Mouse (Mus musculus): Measurements from ENCODE around the gene Olfr452.

The Olfr452 gene

DNA sequence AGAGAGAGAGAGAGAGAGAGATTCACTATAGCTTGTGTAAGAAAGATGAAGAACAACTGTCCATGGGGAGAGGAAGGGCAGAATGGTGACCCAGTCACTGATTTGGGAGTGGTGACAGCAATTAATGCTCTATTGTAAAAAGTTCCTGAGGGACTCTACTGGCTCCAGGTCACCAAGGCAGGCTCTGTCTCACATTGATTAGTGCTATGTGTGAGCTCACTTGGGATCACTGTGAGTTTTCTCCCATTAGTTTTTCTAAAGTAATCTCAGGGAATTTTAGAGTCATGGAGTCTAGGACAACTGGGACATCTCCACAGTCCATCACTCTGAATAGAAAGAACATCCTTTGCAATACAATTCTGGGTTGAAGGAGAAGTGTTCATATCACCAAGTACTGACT is at the start of gene Olfr452:
TSS of gene Olfr452 (plus strand) at position 301 of the 400 bp plus-strand sequence.
- in situ Hi-C loops (cut with MboI, MseI): no loop called here

GRCm38 (mm10) chr6:42739071-42739470 is 45.8 kb upstream of the Olfr452 start, which contains the start of gene Olfr453:
TSS of gene Olfr453 (plus strand) at chr6:42739371.
- in situ Hi-C loops (cut with MboI, MseI): no loop called here

DNA sequence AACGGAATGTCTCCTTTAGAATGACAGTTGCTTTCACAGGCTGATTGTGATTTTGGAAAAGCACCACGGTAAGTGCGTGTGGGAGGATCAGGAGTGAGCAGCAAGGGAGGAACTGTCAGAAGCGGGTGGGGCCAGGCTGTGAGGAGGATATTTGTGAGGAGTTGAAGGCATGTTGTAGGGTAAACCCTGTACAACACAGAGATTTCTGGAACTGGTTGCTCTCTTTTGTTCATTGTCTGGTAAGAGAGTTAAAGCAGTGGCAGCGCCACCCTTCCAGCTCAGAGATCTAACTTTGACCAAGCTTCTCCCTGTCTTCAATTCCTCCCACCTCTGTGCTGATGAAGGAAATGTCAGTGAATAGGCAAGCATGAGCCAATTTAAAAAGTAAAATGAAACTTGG is 42.6 kb upstream of the Olfr452 start:
- in situ Hi-C loops (cut with MboI, MseI): no loop called here

- in situ Hi-C loops (cut with MboI, MseI): no loop called here
Measured at GRCm38 (mm10) chr6:42747846-42748245, 37.0 kb upstream of the Olfr452 start.

- in situ Hi-C loops (cut with MboI, MseI): no loop called here
Measured at GRCm38 (mm10) chr6:42756104-42756503, 28.8 kb upstream of the Olfr452 start, which contains the start of gene Olfr38. TSS of gene Olfr38 (plus strand) at chr6:42756404.

- in situ Hi-C loops (cut with MboI, MseI): no loop called here
Measured at GRCm38 (mm10) chr6:42777066-42777465, 7.8 kb upstream of the Olfr452 start.

GRCm38 (mm10) chr6:42790247-42790948 is 5.5 kb downstream of the Olfr452 start:
- in situ Hi-C loops (cut with MboI, MseI): no loop called here

- in situ Hi-C loops (cut with MboI, MseI): no loop called here
Measured at GRCm38 (mm10) chr6:42790949-42791556, 6.2 kb downstream of the Olfr452 start.

DNA sequence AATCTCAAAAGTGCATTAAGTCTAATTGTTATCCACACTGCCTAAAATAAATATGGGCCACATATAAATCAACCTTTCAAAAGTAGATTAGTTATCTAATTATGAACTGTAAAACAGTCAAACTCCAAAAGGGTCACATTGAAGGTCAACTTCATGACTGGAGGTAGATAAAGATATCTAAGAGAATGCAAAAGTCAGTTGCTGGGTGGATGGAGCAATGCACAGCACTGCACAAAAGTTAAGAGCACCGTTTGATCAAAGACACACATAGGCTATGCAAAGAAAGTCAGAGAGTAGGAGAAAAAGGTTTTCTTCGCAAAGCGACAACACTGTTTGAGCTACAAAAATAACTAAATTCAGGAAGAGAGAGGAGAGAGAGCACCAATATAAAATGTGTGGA is 10.1 kb downstream of the Olfr452 start:
- in situ Hi-C loops (cut with MboI, MseI): no loop called here

GRCm38 (mm10) chr6:42811639-42812038 is 26.7 kb downstream of the Olfr452 start, which contains the start of gene Olfr450:
TSS of gene Olfr450 (plus strand) at chr6:42811939.
- in situ Hi-C loops (cut with MboI, MseI): no loop called here

GRCm38 (mm10) chr6:42834084-42834483 is 49.2 kb downstream of the Olfr452 start, which contains the start of gene Olfr449:
TSS of gene Olfr449 (plus strand) at chr6:42834384.
- in situ Hi-C loops (cut with MboI, MseI): no loop called here

All from regulatory T cell (primary cell).